Mouse (Mus musculus) CH12.LX (cell line): Measurements from ENCODE around the gene Uvrag. TPM values are rescaled to one million over a fixed set of nuclear protein-coding genes. Genes with fewer than 3 reads are reported as not detected.

Experiments
- DNase-seq: peaks from one replicate; pipeline ENCODE4 v3.0.0-alpha.2; 2013; ENCODE audit errors: extremely low read depth
- H3K27ac ChIP-seq: 2 replicates; pipeline ENCODE4 v1.5.1; 2012; ENCODE audit warnings: low read depth, mild to moderate bottlenecking, control low read depth, moderate library complexity; ENCODE audit not compliant: insufficient read depth
- H3K27me3 ChIP-seq: replicated peaks from 2 replicates; pipeline ENCODE3; 2012; ENCODE audit warnings: inconsistent platforms
- H3K36me3 ChIP-seq, 2 experiments: replicated peaks in 1 of 2; 2 replicates each; pipeline versions ENCODE3 to v1.6.1; 2012; ENCODE audit warnings: inconsistent platforms in 1 of 2, low read length in 1 of 2, mild to moderate bottlenecking in 1 of 2, mixed read lengths in 1 of 2, moderate library complexity in 1 of 2; ENCODE audit not compliant: control insufficient read depth in 1 of 2, insufficient read depth in 1 of 2
- H3K4me1 ChIP-seq, 2 experiments: 2 replicates each; pipeline ENCODE4 v1.6.1; 2012; ENCODE audit warnings: inconsistent platforms in 1 of 2, moderate library complexity in 1 of 2; ENCODE audit not compliant: insufficient read depth in 2 of 2, control insufficient read depth in 1 of 2
- H3K4me2 ChIP-seq: 2 replicates; pipeline ENCODE4 v1.6.1; 2012; ENCODE audit warnings: low read depth, mild to moderate bottlenecking, control low read depth; ENCODE audit not compliant: poor library complexity, insufficient read depth, severe bottlenecking
- H3K4me3 ChIP-seq, 3 experiments: fragments of 150-350 bp in 1 of 3; sonication (generic) in 1 of 3; replicated peaks in 1 of 3; 2 replicates each; pipeline versions ENCODE3 to v1.5.1; 2011 to 2012; ENCODE audit warnings: low read depth in 2 of 3, low read length in 2 of 3, mild to moderate bottlenecking in 2 of 3, moderate library complexity in 2 of 3, control low read depth in 1 of 3, improper control_type of control experiment in 1 of 3, inconsistent platforms in 1 of 3, mixed read lengths in 1 of 3; ENCODE audit not compliant: poor library complexity in 1 of 3
- H3K79me2 ChIP-seq: replicated peaks from 2 replicates; pipeline ENCODE4 v1.6.1; 2012; ENCODE audit warnings: mild to moderate bottlenecking, moderate library complexity; ENCODE audit not compliant: control insufficient read depth, poor library complexity, insufficient read depth, severe bottlenecking; ENCODE audit errors: extremely low read depth
- H3K9ac ChIP-seq: 2 replicates; pipeline ENCODE4 v1.6.1; 2012; ENCODE audit warnings: low read depth, mild to moderate bottlenecking, control low read depth, moderate library complexity; ENCODE audit not compliant: insufficient read depth
- H3K9me3 ChIP-seq: replicated peaks from 2 replicates; pipeline ENCODE3; 2012; ENCODE audit warnings: low read length, inconsistent platforms, mixed read lengths
- BHLHE40 ChIP-seq: IDR thresholded peaks from 2 replicates; pipeline ENCODE4 v1.6.1; 2011; ENCODE audit warnings: mild to moderate bottlenecking, low read depth, low read length, improper control_type of control experiment
- ETS1 ChIP-seq: conservative IDR thresholded peaks from 2 replicates; pipeline ENCODE4 v1.6.1; 2012; ENCODE audit warnings: low read depth, mild to moderate bottlenecking, inconsistent platforms, low read length, improper control_type of control experiment, moderate library complexity
- JUND ChIP-seq: conservative IDR thresholded peaks from 2 replicates; pipeline ENCODE4 v1.6.1; 2011; ENCODE audit warnings: low read depth, low read length, improper control_type of control experiment
- MAFK ChIP-seq: IDR thresholded peaks from 2 replicates; pipeline ENCODE4 v1.6.1; 2011; ENCODE audit warnings: low read length, improper control_type of control experiment; ENCODE audit not compliant: insufficient replicate concordance
- MAZ ChIP-seq: IDR thresholded peaks from 2 replicates; pipeline ENCODE4 v1.6.1; 2012; ENCODE audit warnings: low read depth, mild to moderate bottlenecking, inconsistent platforms, low read length, improper control_type of control experiment, moderate library complexity
- MEF2A ChIP-seq: IDR thresholded peaks from 2 replicates; pipeline ENCODE4 v1.6.1; 2014; ENCODE audit warnings: low read depth, mild to moderate bottlenecking, inconsistent platforms, low read length, improper control_type of control experiment, borderline replicate concordance
- MXI1 ChIP-seq: IDR thresholded peaks from 2 replicates; pipeline ENCODE4 v1.6.1; 2011; ENCODE audit warnings: mild to moderate bottlenecking, low read depth, low read length, improper control_type of control experiment
- MYC ChIP-seq: IDR thresholded peaks from 2 replicates; pipeline ENCODE4 v1.6.1; 2011; ENCODE audit warnings: low read depth, mild to moderate bottlenecking, improper control_type of control experiment, low read length
- NRF1 ChIP-seq: IDR thresholded peaks from 2 replicates; pipeline ENCODE4 v1.6.1; 2014; ENCODE audit warnings: low read depth, mild to moderate bottlenecking, inconsistent platforms, low read length, improper control_type of control experiment, moderate library complexity
- RAD21 ChIP-seq: IDR thresholded peaks from 2 replicates; pipeline ENCODE4 v1.6.1; 2011; ENCODE audit warnings: low read depth, mild to moderate bottlenecking, low read length, improper control_type of control experiment, moderate library complexity
- RCOR1 ChIP-seq: conservative IDR thresholded peaks from 2 replicates; pipeline ENCODE4 v1.6.1; 2012; ENCODE audit warnings: low read depth, mild to moderate bottlenecking, inconsistent platforms, low read length, improper control_type of control experiment
- SIN3A ChIP-seq: IDR thresholded peaks from 2 replicates; pipeline ENCODE4 v1.6.1; 2012; ENCODE audit warnings: low read length, improper control_type of control experiment, inconsistent platforms
- TBP ChIP-seq: conservative IDR thresholded peaks from 2 replicates; pipeline ENCODE4 v1.6.1; 2011; ENCODE audit warnings: low read depth, low read length, improper control_type of control experiment
- UBTF ChIP-seq: IDR thresholded peaks from 2 replicates; pipeline ENCODE4 v1.6.1; 2012; ENCODE audit warnings: low read depth, mild to moderate bottlenecking, inconsistent platforms, low read length, improper control_type of control experiment, moderate library complexity
- USF1 ChIP-seq: IDR thresholded peaks from 2 replicates; pipeline ENCODE4 v1.6.1; 2014; ENCODE audit warnings: low read depth, mild to moderate bottlenecking, inconsistent platforms, low read length, improper control_type of control experiment
- ZMIZ1 ChIP-seq: IDR thresholded peaks from 2 replicates; pipeline ENCODE4 v1.6.1; 2012; ENCODE audit warnings: low read depth, mild to moderate bottlenecking, inconsistent platforms, low read length, improper control_type of control experiment
- dilution Hi-C: fragments of 300-500 bp; cut with MboI; formaldehyde crosslinking; loops from 2 replicates; pipeline ENCODE4 v1.14.3; 2020; ENCODE audit warnings: low sequenced_read_pairs; ENCODE audit not compliant: extremely low pct_unique_long_range_greater_than_20kb, extremely low pct_ligation_motif_present
- in situ Hi-C: fragments of 300-500 bp; cut with MboI; formaldehyde crosslinking; loops from 3 replicates; pipeline ENCODE4 v1.14.3; 2019; ENCODE audit warnings: low sequenced_read_pairs, low pct_ligation_motif_present, low pct_unique_long_range_greater_than_20kb, mixed read lengths
- polyA plus RNA-seq: library from polyadenylated mRNA; unstranded; fragments of >175 nt; gene quantifications from 2 replicates; pipeline ENCODE4 v1.2.1, GENCODE M21; 2012; ENCODE audit warnings: low read depth; ENCODE audit not compliant: insufficient read length
- total RNA-seq, 2 experiments: library from RNA; depleted of rRNA; stranded (reverse); fragments of 300-350 nt in 1 of 2; fragments of >200 nt in 1 of 2; gene quantifications; 2 replicates each; pipeline ENCODE4 v1.2.3; 2012 to 2014

Gene Uvrag
- total and polyA plus RNA-seq, 3 experiments, result 20.6 to 47.4 (median 37.5) TPM

DNA sequence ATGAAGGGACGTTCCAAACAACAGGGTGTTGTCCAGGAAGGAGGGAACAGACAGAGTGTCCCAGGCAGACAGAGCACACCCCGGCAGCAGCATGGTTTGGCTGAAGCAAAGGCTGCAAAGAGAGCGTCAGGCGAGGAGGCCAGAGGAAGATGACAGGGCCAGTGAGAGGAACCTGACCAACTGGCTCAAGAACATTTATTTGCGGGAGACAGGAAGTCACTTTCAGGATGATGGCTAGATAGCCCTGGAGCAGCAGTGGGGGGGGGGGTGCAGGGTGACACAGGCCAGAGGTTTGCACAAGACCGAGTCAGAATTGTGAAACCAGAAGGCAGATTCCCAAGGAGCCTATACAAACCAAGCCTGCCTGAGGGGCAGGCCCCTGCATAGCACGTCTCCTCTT, 5.1 kb upstream of the Uvrag start:
- H3K79me2 ChIP-seq, result no peaks in the 10 kb centered on the region
- H3K27me3 ChIP-seq, result no peaks in the 10 kb centered on the region
- no peak overlapping the region for H3K9ac ChIP-seq
- dilution Hi-C loops (no loop called here), in situ Hi-C loops (loop anchor here (5.0 kb wide), 1 partner anchor 39 kb away; no protein-coding TSS in a partner anchor)
- DNase-seq, result no peak
- H3K4me2 ChIP-seq, result no peak overlapping the region
- no peak overlapping the region for H3K4me3 ChIP-seq
- no peak overlapping the region for H3K27ac ChIP-seq
- peaks cover 28 to 90% of the 10 kb centered on the region in 2 experiments for H3K4me1 ChIP-seq
- TF ChIP-seq RAD21 (no peak), RCOR1 (no peak), MXI1 (no peak), ZMIZ1 (no peak), TBP (no peak)
- no peaks in the 10 kb centered on the region for H3K9me3 ChIP-seq
- H3K36me3 ChIP-seq, result no peaks in the 10 kb centered on the region

DNA sequence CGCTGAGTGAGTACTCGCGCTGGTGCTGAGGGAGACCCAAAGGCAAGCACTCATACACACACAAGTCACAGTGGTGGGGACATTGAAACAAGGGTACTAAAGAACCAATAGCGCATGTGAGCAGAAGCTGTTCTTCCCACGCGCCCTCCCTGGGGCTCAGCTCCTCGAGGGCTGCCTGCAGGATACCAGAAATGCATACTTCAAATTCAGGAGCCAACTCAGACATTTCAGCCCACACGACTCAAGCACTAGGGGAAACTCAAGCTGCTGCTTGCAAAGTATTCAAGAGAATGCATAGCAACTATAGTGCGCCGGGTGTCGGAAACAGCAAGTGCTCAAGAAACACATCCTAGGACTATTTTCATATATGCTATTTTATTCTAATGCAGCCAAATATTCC, 3.7 kb upstream of the Uvrag start:
- Histone ChIP-seq H3K4me3 (no peak overlapping the region), H3K4me2 (no peak overlapping the region), H3K79me2 (peaks cover 2% of the 10 kb centered on the region), H3K27me3 (no peaks in the 10 kb centered on the region), H3K4me1 (peaks cover 28 to 76% of the 10 kb centered on the region in 2 experiments), H3K27ac (no peak overlapping the region)
- dilution Hi-C loops, result no loop called here
- DNase-seq, result no peak
- TF ChIP-seq BHLHE40 (no peak), MYC (no peak), MAZ (no peak), JUND (no peak), ETS1 (no peak), RCOR1 (no peak), MEF2A (no peak), USF1 (no peak), NRF1 (no peak), SIN3A (no peak), MAFK (no peak), UBTF (no peak)
- TF ChIP-seq, all 38 proteins: peak for 0
- no peaks in the 10 kb centered on the region for H3K36me3 ChIP-seq
- no peak overlapping the region for H3K9ac ChIP-seq
- in situ Hi-C loops, result loop anchor here (5.0 kb wide), 1 partner anchor 37 kb away; no protein-coding TSS in a partner anchor
- no peaks in the 10 kb centered on the region for H3K9me3 ChIP-seq
